In genomic region chr2:9889651-9890183, GRCm38 (mm10) we compare ENCODE assay signal across 8 mouse cellular contexts. TPM values are rescaled to one million over a fixed set of nuclear protein-coding genes. Genes with fewer than 3 reads are reported as not detected.
DNase-seq lines count a peak whose midpoint lies in the region; ATAC-seq and TF ChIP-seq lines count a peak whose summit lies in the region.

Gene Gata3, minus strand, starts transcription at chr2:9890034.

- no peak for TF ChIP-seq RAD21 in CH12.LX (IDR thresholded peaks at IDR 0.05; ENCODE audit: low read depth, low read length)

- no peak within 1 kb of the TSS for H3K27ac ChIP-seq in heart, embryonic 10.5 days
- H3K27ac ChIP-seq in CH12.LX (ENCODE audit: insufficient read depth, low read depth): no peak within 1 kb of the TSS
- no peak within 1 kb of the TSS for H3K27ac ChIP-seq in forebrain, embryonic 13.5 days
- H3K27ac ChIP-seq in liver, postnatal 0 days (ENCODE audit: low read depth): no peak within 1 kb of the TSS

- no peaks in the 10 kb centered on the region for H3K79me2 ChIP-seq in CH12.LX (replicated peaks; ENCODE audit: control insufficient read depth, extremely low read depth, insufficient read depth, poor library complexity, severe bottlenecking)

- peaks cover 14% of the 10 kb centered on the region for H3K4me1 ChIP-seq in heart, embryonic 10.5 days
- peaks cover 0 to 8% of the 10 kb centered on the region in 2 experiments; a peak in 2 of 4 replicates for H3K4me1 ChIP-seq in CH12.LX (ENCODE audit: control insufficient read depth in 1 of 2, insufficient read depth in 2 of 2)
- peaks cover 8% of the 10 kb centered on the region; the same call in 1 of the 2 replicates for H3K4me1 ChIP-seq in forebrain, embryonic 13.5 days
- H3K4me1 ChIP-seq in liver, postnatal 0 days (ENCODE audit: insufficient read depth): peaks cover 6% of the 10 kb centered on the region

- no peak for ATAC-seq in forebrain, embryonic 13.5 days
- ATAC-seq in liver, postnatal 0 days: peak; percentile 68; the same call in 1 of the 2 replicates

- peak within 1 kb of the TSS; percentile 55 for H3K4me3 ChIP-seq in heart, embryonic 10.5 days
- peak within 1 kb of the TSS; percentile 40 to 63 (median 56) for H3K4me3 ChIP-seq in CH12.LX (replicated peaks in 1 of 3; ENCODE audit: low read depth in 2 of 3, low read length in 2 of 3, poor library complexity in 1 of 3)
- peak within 1 kb of the TSS; percentile 1; the same call in 1 of the 2 replicates for H3K4me3 ChIP-seq in forebrain, embryonic 13.5 days
- H3K4me3 ChIP-seq in liver, postnatal 0 days (ENCODE audit: low read depth, low read length): peak within 1 kb of the TSS; percentile 37

- TF ChIP-seq EP300 in CH12.LX (IDR thresholded peaks at IDR 0.05; ENCODE audit: low read length): no peak
- TF ChIP-seq EP300 in liver, postnatal 0 days (IDR thresholded peaks at IDR 0.05; ENCODE audit: low read depth): no peak

- no peaks in the 10 kb centered on the region for H3K36me3 ChIP-seq in heart, embryonic 10.5 days
- H3K36me3 ChIP-seq in CH12.LX (replicated peaks in 1 of 2; ENCODE audit: control insufficient read depth in 1 of 2, insufficient read depth in 1 of 2, low read length in 1 of 2): no peaks in the 10 kb centered on the region
- H3K36me3 ChIP-seq in forebrain, embryonic 13.5 days (ENCODE audit: poor library complexity, severe bottlenecking): no peaks in the 10 kb centered on the region
- H3K36me3 ChIP-seq in liver, postnatal 0 days (replicated peaks; ENCODE audit: insufficient read depth, low read length): no peaks in the 10 kb centered on the region

- no peak for DNase-seq in heart, embryonic 10.5 days (ENCODE audit: low spot score)
- no peak for DNase-seq in heart, adult 11 months
- DNase-seq in CH12.LX (ENCODE audit: extremely low read depth): no peak
- DNase-seq in liver, postnatal 0 days: no peak
- DNase-seq in cerebellum, postnatal 4 days (ENCODE audit: low spot score in 2 of 2): no peak
- DNase-seq in urinary bladder, postnatal 25 days (ENCODE audit: low spot score): no peak
- DNase-seq in spleen, adult 12 weeks (ENCODE audit: low spot score): no peak

- dilution Hi-C loops in CH12.LX (cut with MboI; ENCODE audit: extremely low pct_ligation_motif_present, extremely low pct_unique_long_range_greater_than_20kb, low sequenced_read_pairs): no loop called here

- H3K27me3 ChIP-seq in heart, embryonic 10.5 days (ENCODE audit: insufficient read depth, poor library complexity, severe bottlenecking): peaks cover 97% of the 10 kb centered on the region
- H3K27me3 ChIP-seq in CH12.LX (replicated peaks): no peaks in the 10 kb centered on the region
- peaks cover 97% of the 10 kb centered on the region for H3K27me3 ChIP-seq in forebrain, embryonic 13.5 days
- peaks cover 89% of the 10 kb centered on the region for H3K27me3 ChIP-seq in liver, postnatal 0 days (ENCODE audit: insufficient read depth, low read length)

- H3K9ac ChIP-seq in CH12.LX (ENCODE audit: insufficient read depth, low read depth): peak within 1 kb of the TSS; percentile 49
- no peak within 1 kb of the TSS for H3K9ac ChIP-seq in forebrain, embryonic 13.5 days
- H3K9ac ChIP-seq in liver, postnatal 0 days (replicated peaks): no peak within 1 kb of the TSS

- H3K4me2 ChIP-seq in CH12.LX (ENCODE audit: insufficient read depth, low read depth, poor library complexity, severe bottlenecking): peak within 1 kb of the TSS; percentile 84
- H3K4me2 ChIP-seq in forebrain, embryonic 13.5 days: peak within 1 kb of the TSS; percentile 27; the same call in 1 of the 2 replicates
- peak within 1 kb of the TSS; percentile 69 for H3K4me2 ChIP-seq in liver, postnatal 0 days (ENCODE audit: low read depth, low read length)

- in situ Hi-C loops in CH12.LX (cut with MboI; ENCODE audit: low pct_ligation_motif_present, low pct_unique_long_range_greater_than_20kb, low sequenced_read_pairs): loop anchor here (5.0 to 25.0 kb wide), 2 partner anchors 118 to 427 kb away; no protein-coding TSS in a partner anchor

- 1% methylated on average over 23 of the region's 23 CpGs for WGBS in heart, embryonic 10.5 days
- WGBS in forebrain, embryonic 13.5 days: under 1% methylated on average over 23 of the region's 23 CpGs
- WGBS in liver, postnatal 0 days (ENCODE audit: insufficient replicate concordance): under 1% methylated on average over 23 of the region's 23 CpGs

- TF ChIP-seq CTCF in CH12.LX (conservative IDR thresholded peaks at IDR 0.05 in 1 of 2, IDR thresholded peaks at IDR 0.05 in 1 of 2; ENCODE audit: low read depth in 2 of 2, low read length in 2 of 2): no peak
- TF ChIP-seq CTCF in liver, postnatal 0 days (IDR thresholded peaks at IDR 0.05; ENCODE audit: low read depth): no peak

- no peak; the same call in 1 of the 2 replicates for TF ChIP-seq POLR2A in CH12.LX (IDR thresholded peaks at IDR 0.05; ENCODE audit: low read depth, low read length)

- H3K9me3 ChIP-seq in heart, embryonic 10.5 days: no peaks in the 10 kb centered on the region
- H3K9me3 ChIP-seq in CH12.LX (replicated peaks; ENCODE audit: low read length): no peaks in the 10 kb centered on the region
- H3K9me3 ChIP-seq in forebrain, embryonic 13.5 days (replicated peaks): no peaks in the 10 kb centered on the region
- H3K9me3 ChIP-seq in liver, postnatal 0 days (ENCODE audit: low read length): no peaks in the 10 kb centered on the region

TF ChIP-seq in CH12.LX, 34 proteins besides CTCF, POLR2A, EP300 and RAD21:
- TF ChIP-seq USF1 (IDR thresholded peaks at IDR 0.05; ENCODE audit: low read depth, low read length): no peak
- no peak for TF ChIP-seq USF2 (conservative IDR thresholded peaks at IDR 0.05; ENCODE audit: low read depth, low read length)
- no peak for TF ChIP-seq HCFC1 (IDR thresholded peaks at IDR 0.05; ENCODE audit: low read depth, low read length)
- no peak for TF ChIP-seq MEF2A (IDR thresholded peaks at IDR 0.05; ENCODE audit: borderline replicate concordance, low read depth, low read length)
- no peak for TF ChIP-seq SMC3 (IDR thresholded peaks at IDR 0.05; ENCODE audit: low read depth, low read length)
- TF ChIP-seq NELFE (IDR thresholded peaks at IDR 0.05; ENCODE audit: low read depth, low read length): 0 out of 2 replicates have a peak, but pooled peaks have one; percentile 3
- TF ChIP-seq MAX (IDR thresholded peaks at IDR 0.05; ENCODE audit: low read length): peak; percentile 88; the same call in 1 of the 2 replicates
- TF ChIP-seq SIN3A (IDR thresholded peaks at IDR 0.05; ENCODE audit: low read length): no peak
- no peak for TF ChIP-seq JUND (conservative IDR thresholded peaks at IDR 0.05; ENCODE audit: low read depth, low read length)

RNA-seq across cellular contexts. Expression of gene Gata3, which starts in this region (rescaled TPM):
- polyA plus RNA-seq in heart, embryonic 10.5 days (2016; fragmentation: Nextera tagmentation; extraction: Ambion mirVana): 9.1 and 21.7 TPM in 2 replicates
- total RNA-seq in CH12.LX (2012; rRNA removed): 0.08 and 0.34 TPM in 2 replicates
- total RNA-seq in CH12.LX (2014; rRNA removed): 0.11 and 0.20 TPM in 2 replicates
- 0.50 and 0.63 TPM in 2 replicates for polyA plus RNA-seq in CH12.LX (2012; ENCODE audit: insufficient read length, low read depth)
- polyA plus RNA-seq in forebrain, embryonic 13.5 days (2015; fragmentation: Nextera tagmentation; extraction: Ambion mirVana): 1.4 and 3.3 TPM in 2 replicates
- polyA plus RNA-seq in liver, postnatal 0 days (2015; fragmentation: Nextera tagmentation; extraction: Ambion mirVana): 1.1 and 1.3 TPM in 2 replicates

Comparison
In these comparisons a context has a peak if more than half of its experiments do, and no peak if none do; other contexts are left out.
1. H3K4me3 ChIP-seq: peak in every context shown above with its lines; median percentile 56 in CH12.LX; 55 in heart, embryonic 10.5 days; 37 in liver, postnatal 0 days; 1 in forebrain, embryonic 13.5 days.
2. H3K4me2 ChIP-seq: peak in every context shown above with its lines; median percentile 84 in CH12.LX; 69 in liver, postnatal 0 days; 27 in forebrain, embryonic 13.5 days.